Mouse (Mus musculus) thymus, adult 2 months (tissue): ENCODE results near the gene Nlgn1. TPM values are rescaled to one million over a fixed set of nuclear protein-coding genes. Genes with fewer than 3 reads are reported as not detected.

Source experiments
- DNase-seq: peaks from one replicate; pipeline ENCODE4 v3.0.0; 2021
- H3K27ac ChIP-seq: fragments of 200-500 bp; 2 replicates; pipeline ENCODE4 v1.5.1; 2012; ENCODE audit warnings: low read length, control low read depth; ENCODE audit not compliant: control insufficient read depth, insufficient read depth
- H3K27me3 ChIP-seq: fragments of 200-500 bp; 2 replicates; pipeline ENCODE4 v1.6.1; 2012; ENCODE audit warnings: mild to moderate bottlenecking, low read length, moderate library complexity, mixed read lengths; ENCODE audit not compliant: control insufficient read depth, insufficient read depth
- H3K36me3 ChIP-seq: fragments of 200-500 bp; 2 replicates; pipeline ENCODE4 v1.6.1; 2012; ENCODE audit warnings: mild to moderate bottlenecking, low read length, moderate library complexity; ENCODE audit not compliant: control insufficient read depth, insufficient read depth
- H3K4me1 ChIP-seq: fragments of 200-500 bp; replicated peaks from 2 replicates; pipeline ENCODE4 v1.6.1; 2012; ENCODE audit warnings: low read length; ENCODE audit not compliant: control insufficient read depth, insufficient read depth
- H3K4me3 ChIP-seq: fragments of 200-500 bp; 2 replicates; pipeline ENCODE4 v1.5.1; 2012; ENCODE audit warnings: mild to moderate bottlenecking, low read length, control low read depth, moderate library complexity; ENCODE audit not compliant: control insufficient read depth, insufficient read depth
- CTCF ChIP-seq: fragments of 200-500 bp; IDR thresholded peaks from 2 replicates; pipeline ENCODE4 v1.5.1; 2012; ENCODE audit warnings: mild to moderate bottlenecking, control low read depth, low read length, moderate library complexity, borderline replicate concordance; ENCODE audit not compliant: control insufficient read depth, poor library complexity, insufficient read depth; ENCODE audit errors: extremely low read depth
- POLR2A ChIP-seq: fragments of 200-500 bp; IDR thresholded peaks from 2 replicates; pipeline ENCODE4 v1.6.1; 2012; ENCODE audit warnings: mild to moderate bottlenecking, low read length, control low read depth, moderate library complexity; ENCODE audit not compliant: control insufficient read depth, poor library complexity, insufficient read depth; ENCODE audit errors: extremely low read depth
- WGBS: fragments of 180-500 bp; shearing (Covaris S2); methylation state at CpG from one replicate; pipeline ENCODE4 v1.1.7; 2018; 5-methylcytosine and 5-hydroxymethylcytosine counted together
- polyA plus RNA-seq: library from polyadenylated mRNA; depleted of rRNA; stranded (reverse); fragments of >200 nt; gene quantifications from 2 replicates; pipeline ENCODE4 v1.2.3, GENCODE M21; 2012

Gene Nlgn1
- polyA plus RNA-seq, 1 experiment = 0.96 TPM

DNA sequence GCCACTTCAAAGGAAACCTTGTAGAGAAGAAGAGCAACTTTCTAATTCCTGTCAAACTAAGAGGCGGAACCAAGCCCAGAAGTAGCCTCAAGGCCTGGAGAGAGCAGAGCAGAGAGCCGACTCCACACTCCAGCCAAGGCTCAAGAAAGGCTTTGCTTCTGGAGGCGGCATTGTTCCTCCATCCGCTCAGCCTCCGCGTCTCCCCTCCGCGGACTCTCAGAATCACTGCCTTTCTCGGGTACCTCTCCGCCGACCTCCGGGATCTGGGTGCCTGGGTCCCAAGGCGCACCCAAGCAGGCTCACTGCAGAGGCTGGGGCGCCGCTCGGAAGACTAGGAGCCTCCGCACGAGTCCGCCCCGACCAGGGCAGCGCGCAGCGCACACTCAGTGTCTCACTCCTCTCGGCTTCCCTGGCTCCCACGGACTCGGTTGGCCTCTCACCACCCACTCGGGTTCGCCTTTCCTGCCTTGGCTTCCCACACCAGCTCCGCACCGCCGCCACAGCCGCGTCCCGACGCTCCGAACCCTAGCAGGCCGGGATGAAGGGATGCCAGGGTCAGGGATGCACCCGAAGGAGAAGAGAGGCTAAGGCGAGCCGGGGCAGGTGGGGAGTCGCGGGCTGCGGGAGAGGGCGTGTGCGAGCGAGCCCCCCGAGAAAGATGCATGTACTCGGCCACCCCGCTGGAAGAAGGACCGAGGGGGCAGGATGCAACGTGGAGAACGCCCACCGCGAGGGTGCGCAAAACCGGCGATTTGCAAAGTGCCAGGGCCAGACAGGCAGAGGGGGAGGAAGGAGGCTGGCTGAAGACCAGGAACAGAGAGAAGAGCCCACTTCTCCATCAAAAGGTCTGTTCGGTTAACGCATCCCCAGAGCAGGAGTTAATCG, 841 bp downstream of the Nlgn1 start:
- H3K4me1 ChIP-seq = no peaks in the 10 kb centered on the region
- H3K27me3 ChIP-seq = no peaks in the 10 kb centered on the region
- 0 out of 2 replicates have a peak overlapping the region, but pooled peaks have one; percentile 7 for H3K4me3 ChIP-seq
- no peak for TF ChIP-seq CTCF
- no peak for TF ChIP-seq POLR2A
- 6% methylated on average over 59 of the region's 60 CpGs for WGBS
- H3K36me3 ChIP-seq = no peaks in the 10 kb centered on the region
- no peak for DNase-seq
- H3K27ac ChIP-seq = no peak overlapping the region

GRCm38 (mm10) chr3:26330863-26331176, 1.4 kb downstream of the Nlgn1 start:
- H3K36me3 ChIP-seq = no peaks in the 10 kb centered on the region
- H3K27ac ChIP-seq = no peak overlapping the region
- 17% methylated on average over 9 of the region's 9 CpGs for WGBS
- H3K4me3 ChIP-seq = no peak overlapping the region
- H3K4me1 ChIP-seq = no peaks in the 10 kb centered on the region
- no peaks in the 10 kb centered on the region for H3K27me3 ChIP-seq
- TF ChIP-seq POLR2A (no peak), CTCF (no peak)
- DNase-seq = no peak

GRCm38 (mm10) chr3:26330019-26330418, 2.2 kb downstream of the Nlgn1 start:
- H3K36me3 ChIP-seq = no peaks in the 10 kb centered on the region
- no peaks in the 10 kb centered on the region for H3K27me3 ChIP-seq
- no peaks in the 10 kb centered on the region for H3K4me1 ChIP-seq
- no peak for TF ChIP-seq POLR2A
- no peak for TF ChIP-seq CTCF
- H3K4me3 ChIP-seq = no peak overlapping the region
- DNase-seq = no peak
- WGBS = 76% methylated on average over 4 of the region's 4 CpGs
- no peak overlapping the region for H3K27ac ChIP-seq

- Histone ChIP-seq H3K4me1 (no peaks in the 10 kb centered on the region), H3K36me3 (no peaks in the 10 kb centered on the region), H3K27ac (no peak overlapping the region), H3K27me3 (no peaks in the 10 kb centered on the region), H3K4me3 (no peak overlapping the region)
- 94% methylated on average over 1 of the region's 1 CpGs for WGBS
- no peak for DNase-seq
- TF ChIP-seq POLR2A = no peak
- TF ChIP-seq CTCF = no peak
Observed at GRCm38 (mm10) chr3:26324510-26324909, 7.8 kb downstream of the Nlgn1 start.

- TF ChIP-seq CTCF (no peak), POLR2A (no peak)
- Histone ChIP-seq H3K36me3 (no peaks in the 10 kb centered on the region), H3K4me1 (no peaks in the 10 kb centered on the region), H3K4me3 (no peak overlapping the region), H3K27me3 (no peaks in the 10 kb centered on the region), H3K27ac (no peak overlapping the region)
- 88% methylated on average over 2 of the region's 2 CpGs for WGBS
- DNase-seq = no peak
Observed at GRCm38 (mm10) chr3:26317397-26317796, 14.9 kb downstream of the Nlgn1 start.

GRCm38 (mm10) chr3:26297869-26298268, 34.4 kb downstream of the Nlgn1 start:
- TF ChIP-seq CTCF (no peak), POLR2A (no peak)
- 67% methylated on average over 5 of the region's 5 CpGs for WGBS
- no peaks in the 10 kb centered on the region for H3K36me3 ChIP-seq
- DNase-seq = no peak
- H3K27me3 ChIP-seq = no peaks in the 10 kb centered on the region
- no peak overlapping the region for H3K27ac ChIP-seq
- H3K4me3 ChIP-seq = no peak overlapping the region
- H3K4me1 ChIP-seq = no peaks in the 10 kb centered on the region
